Mouse (Mus musculus) limb, embryonic 11.5 days (tissue): Measurements from ENCODE around the gene Ubap2. TPM values are rescaled to one million over a fixed set of nuclear protein-coding genes. Genes with fewer than 3 reads are reported as not detected.

Experiments
- ATAC-seq: fragments of 200-750 bp; cut with Nextera tagmentation; 2 replicates; pipeline ENCODE4 v1.8.0; 2017; ENCODE audit warnings: low read depth; ENCODE audit not compliant: insufficient number of reproducible peaks, low FRiP score, low TSS enrichment
- DNase-seq: peaks from one replicate; pipeline ENCODE4 v3.0.0-alpha.2; 2015; ENCODE audit warnings: low spot score
- H3K27ac ChIP-seq: fragments of 300-500 bp; sonication (generic); replicated peaks from 2 replicates; pipeline ENCODE4 v1.5.1; 2014; ENCODE audit warnings: low read depth, mild to moderate bottlenecking, low read length
- H3K27me3 ChIP-seq: fragments of 300-500 bp; sonication (generic); 2 replicates; pipeline ENCODE4 v1.6.1; 2014; ENCODE audit warnings: mild to moderate bottlenecking, low read length, mixed read lengths; ENCODE audit not compliant: control insufficient read depth, insufficient read depth
- H3K36me3 ChIP-seq: fragments of 300-500 bp; sonication (generic); 2 replicates; pipeline ENCODE4 v1.6.1; 2014; ENCODE audit warnings: mild to moderate bottlenecking, low read length, moderate library complexity, mixed read lengths; ENCODE audit not compliant: control insufficient read depth, insufficient read depth
- H3K4me1 ChIP-seq: fragments of 300-500 bp; sonication (generic); 2 replicates; pipeline ENCODE4 v1.6.1; 2014; ENCODE audit warnings: low read length, mixed read lengths; ENCODE audit not compliant: control insufficient read depth, insufficient read depth
- H3K4me2 ChIP-seq: fragments of 300-500 bp; sonication (generic); 2 replicates; pipeline ENCODE4 v1.6.1; 2014; ENCODE audit warnings: low read depth, mild to moderate bottlenecking, moderate library complexity; ENCODE audit not compliant: severe bottlenecking
- H3K4me3 ChIP-seq: fragments of 300-500 bp; sonication (generic); 2 replicates; pipeline ENCODE4 v1.5.1; 2014; ENCODE audit warnings: low read depth, low read length
- H3K9ac ChIP-seq: fragments of 300-500 bp; sonication (generic); 2 replicates; pipeline ENCODE4 v1.6.1; 2014; ENCODE audit warnings: mild to moderate bottlenecking, low read length
- H3K9me3 ChIP-seq: fragments of 300-500 bp; sonication (generic); 2 replicates; pipeline ENCODE4 v1.6.1; 2016; ENCODE audit warnings: low read length; ENCODE audit not compliant: control insufficient read depth
- WGBS: fragments of 180-500 bp; shearing (Covaris S2); extraction: QIAGEN DNeasy Blood & Tissue Kit; methylation state at CpG from one replicate; pipeline ENCODE4 v1.1.7; 2014; 5-methylcytosine and 5-hydroxymethylcytosine counted together
- polyA plus RNA-seq: library from polyadenylated mRNA; unstranded; fragments of >200 nt; fragmentation: Nextera tagmentation; extraction: Ambion mirVana; gene quantifications from 2 replicates; pipeline ENCODE4 v1.2.1, GENCODE M21; 2014

Ubap2 gene
- polyA plus RNA-seq, 1 experiment from 2014 or later = 77.1 TPM

GRCm38 (mm10) chr4:41255564-41256210 is 19.3 kb downstream of the Ubap2 start:
- Histone ChIP-seq H3K9ac (no peak overlapping the region), H3K36me3 (peaks cover 2% of the 10 kb centered on the region; the same call in 1 of the 2 replicates), H3K27me3 (no peaks in the 10 kb centered on the region), H3K9me3 (no peaks in the 10 kb centered on the region), H3K4me3 (no peak overlapping the region), H3K4me2 (no peak overlapping the region), H3K4me1 (no peaks in the 10 kb centered on the region), H3K27ac (no peak overlapping the region)
- DNase-seq (no peak), ATAC-seq (no peak)
- WGBS = 93% methylated on average over 12 of the region's 12 CpGs

DNA sequence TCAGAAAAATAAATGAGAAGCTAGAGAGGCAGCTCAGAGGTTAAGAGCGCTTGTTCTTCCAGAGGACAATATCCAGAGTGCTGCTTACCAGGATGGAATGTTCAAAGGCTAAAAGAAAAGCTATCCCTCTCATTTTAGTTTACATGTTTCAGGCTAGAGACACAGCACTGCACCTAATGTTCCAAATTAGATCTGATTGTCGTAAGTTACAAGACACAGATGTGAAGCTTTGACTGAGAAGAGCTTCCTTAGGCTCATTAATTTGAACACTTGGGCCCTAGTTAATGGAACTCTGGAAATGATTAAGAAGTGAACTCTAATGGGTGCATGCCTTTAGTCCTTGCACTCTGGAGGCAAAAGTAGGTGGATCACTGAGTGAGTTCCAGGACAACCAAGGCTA is 21.2 kb downstream of the Ubap2 start:
- peaks cover 4% of the 10 kb centered on the region; the same call in 1 of the 2 replicates for H3K36me3 ChIP-seq
- H3K4me1 ChIP-seq = no peaks in the 10 kb centered on the region
- WGBS = 57% methylated on average over 2 of the region's 2 CpGs
- no peak for ATAC-seq
- no peaks in the 10 kb centered on the region for H3K9me3 ChIP-seq
- no peak overlapping the region for H3K27ac ChIP-seq
- no peak overlapping the region for H3K9ac ChIP-seq
- H3K4me3 ChIP-seq = no peak overlapping the region
- no peaks in the 10 kb centered on the region for H3K27me3 ChIP-seq
- no peak overlapping the region for H3K4me2 ChIP-seq
- DNase-seq = no peak

DNA sequence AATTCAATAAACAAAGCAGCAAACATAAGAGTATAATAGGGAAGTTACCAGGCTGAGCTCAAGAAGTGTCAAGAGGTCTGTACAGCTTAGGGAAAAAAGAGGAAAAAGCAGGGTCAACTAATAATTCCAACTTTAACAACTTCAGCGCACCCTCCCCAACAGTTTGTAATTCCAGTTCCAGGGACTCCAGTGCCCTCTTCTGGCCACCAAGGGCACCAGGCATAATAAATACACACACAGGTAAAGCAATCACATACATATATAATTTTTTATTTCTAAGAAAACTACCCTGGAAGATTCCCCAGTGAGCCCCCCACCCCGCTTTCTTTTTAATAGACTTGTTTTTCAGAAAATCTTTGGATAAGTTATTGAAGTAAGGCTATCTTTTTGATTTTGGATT is 29.5 kb downstream of the Ubap2 start:
- Histone ChIP-seq H3K27ac (no peak overlapping the region), H3K4me1 (no peaks in the 10 kb centered on the region), H3K36me3 (peaks cover 17% of the 10 kb centered on the region; the same call in 1 of the 2 replicates), H3K9ac (no peak overlapping the region), H3K4me2 (no peak overlapping the region), H3K4me3 (no peak overlapping the region), H3K27me3 (no peaks in the 10 kb centered on the region), H3K9me3 (no peaks in the 10 kb centered on the region)
- ATAC-seq (no peak), DNase-seq (no peak)
- WGBS = 94% methylated on average over 2 of the region's 2 CpGs

DNA sequence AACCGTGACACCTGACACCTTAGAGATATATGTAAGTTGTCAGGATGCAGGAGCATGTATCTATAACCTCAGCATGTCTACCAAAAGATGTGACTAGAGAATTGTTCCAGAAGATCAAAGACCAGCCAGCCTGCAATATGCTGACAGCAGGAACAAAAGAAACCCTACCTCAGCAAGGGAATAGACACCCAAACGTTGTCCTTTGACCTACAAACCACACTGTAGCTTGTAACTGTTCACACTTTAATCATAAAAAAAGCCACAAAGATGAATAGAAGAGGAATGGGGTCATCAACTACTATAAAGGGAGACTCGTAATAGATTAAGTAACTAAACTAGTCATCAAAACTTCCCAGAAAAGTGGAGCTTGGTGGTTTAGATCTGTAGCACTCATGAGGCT is 34.0 kb downstream of the Ubap2 start:
- Histone ChIP-seq H3K27ac (no peak overlapping the region), H3K4me2 (no peak overlapping the region), H3K36me3 (peaks cover 12% of the 10 kb centered on the region; the same call in 1 of the 2 replicates), H3K9ac (no peak overlapping the region), H3K4me1 (no peaks in the 10 kb centered on the region), H3K4me3 (no peak overlapping the region), H3K9me3 (no peaks in the 10 kb centered on the region), H3K27me3 (no peaks in the 10 kb centered on the region)
- ATAC-seq (no peak), DNase-seq (no peak)
- 85% methylated on average over 3 of the region's 3 CpGs for WGBS

- Histone ChIP-seq H3K36me3 (peaks cover 13% of the 10 kb centered on the region; the same call in 1 of the 2 replicates), H3K4me3 (no peak overlapping the region), H3K27me3 (no peaks in the 10 kb centered on the region), H3K9ac (no peak overlapping the region), H3K27ac (no peak overlapping the region), H3K4me1 (no peaks in the 10 kb centered on the region), H3K9me3 (no peaks in the 10 kb centered on the region), H3K4me2 (no peak overlapping the region)
- WGBS = 93% methylated on average over 5 of the region's 5 CpGs
- DNase-seq (no peak), ATAC-seq (no peak)
Observed at GRCm38 (mm10) chr4:41235621-41236020, 39.3 kb downstream of the Ubap2 start.

GRCm38 (mm10) chr4:41226351-41226750 is 48.6 kb downstream of the Ubap2 start:
- H3K9me3 ChIP-seq = no peaks in the 10 kb centered on the region
- 88% methylated on average over 3 of the region's 3 CpGs for WGBS
- no peak overlapping the region for H3K27ac ChIP-seq
- ATAC-seq = no peak
- H3K36me3 ChIP-seq = peaks cover 20% of the 10 kb centered on the region
- no peaks in the 10 kb centered on the region for H3K4me1 ChIP-seq
- no peak overlapping the region for H3K4me2 ChIP-seq
- peak; percentile 54 for DNase-seq
- H3K4me3 ChIP-seq = no peak overlapping the region
- no peak overlapping the region for H3K9ac ChIP-seq
- no peaks in the 10 kb centered on the region for H3K27me3 ChIP-seq

DNA sequence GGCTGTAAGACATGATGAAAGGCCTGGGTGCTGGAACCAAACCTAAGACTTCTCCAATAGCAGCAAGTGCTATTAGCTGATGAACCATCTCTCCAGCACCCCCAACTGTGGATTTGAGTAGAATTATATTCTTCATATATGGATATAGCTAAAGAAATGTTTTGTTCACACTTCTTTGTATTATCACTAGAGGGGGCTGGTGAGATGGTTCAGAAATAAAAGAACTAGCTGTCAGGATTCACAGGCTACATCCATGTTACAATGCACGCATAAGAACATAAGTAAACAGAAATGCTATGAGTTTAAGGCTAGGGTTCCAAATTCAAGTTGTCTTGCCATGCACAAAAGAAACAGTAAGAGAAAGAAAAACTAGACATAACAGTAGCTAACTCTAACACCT is 49.5 kb downstream of the Ubap2 start:
- WGBS = 88% methylated on average over 1 of the region's 1 CpGs
- Histone ChIP-seq H3K9me3 (no peaks in the 10 kb centered on the region), H3K4me3 (no peak overlapping the region), H3K4me2 (no peak overlapping the region), H3K27ac (no peak overlapping the region), H3K27me3 (no peaks in the 10 kb centered on the region), H3K4me1 (no peaks in the 10 kb centered on the region), H3K9ac (no peak overlapping the region), H3K36me3 (peaks cover 26% of the 10 kb centered on the region)
- ATAC-seq = no peak
- no peak for DNase-seq

DNA sequence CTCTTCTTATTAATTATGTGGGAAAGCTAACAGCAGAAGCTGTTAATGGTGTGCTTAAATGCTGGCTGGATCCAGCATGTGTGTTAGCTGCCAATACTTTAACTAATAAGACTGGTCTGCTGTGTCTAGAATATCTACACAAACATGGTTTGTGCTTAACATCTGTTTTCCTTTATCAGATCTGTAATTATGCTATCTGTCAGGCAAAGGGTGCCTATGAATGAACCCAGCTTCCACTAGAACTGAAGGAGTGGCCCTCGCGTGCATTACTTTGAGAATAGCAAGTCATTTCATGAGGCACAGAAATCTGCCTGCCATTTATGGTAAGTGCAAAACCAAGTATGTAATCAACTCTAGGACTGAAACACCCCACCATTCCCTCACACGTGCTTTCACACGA is 66.9 kb downstream of the Ubap2 start:
- no peak overlapping the region for H3K9ac ChIP-seq
- 89% methylated on average over 4 of the region's 4 CpGs for WGBS
- H3K27ac ChIP-seq = no peak overlapping the region
- no peaks in the 10 kb centered on the region for H3K4me1 ChIP-seq
- no peaks in the 10 kb centered on the region for H3K9me3 ChIP-seq
- no peak overlapping the region for H3K4me3 ChIP-seq
- DNase-seq = no peak
- H3K4me2 ChIP-seq = no peak overlapping the region
- peaks cover 31% of the 10 kb centered on the region for H3K36me3 ChIP-seq
- no peaks in the 10 kb centered on the region for H3K27me3 ChIP-seq
- no peak for ATAC-seq

GRCm38 (mm10) chr4:41205751-41206150 is 69.2 kb downstream of the Ubap2 start:
- Histone ChIP-seq H3K4me3 (no peak overlapping the region), H3K4me2 (no peak overlapping the region), H3K27ac (no peak overlapping the region), H3K27me3 (no peaks in the 10 kb centered on the region), H3K4me1 (no peaks in the 10 kb centered on the region), H3K9me3 (no peaks in the 10 kb centered on the region), H3K36me3 (peaks cover 43% of the 10 kb centered on the region), H3K9ac (no peak overlapping the region)
- no peak for ATAC-seq
- no peak for DNase-seq
- 90% methylated on average over 8 of the region's 8 CpGs for WGBS
